Mouse (Mus musculus): ENCODE results near the gene Hist3h2ba. TPM values are rescaled to one million over a fixed set of nuclear protein-coding genes. Genes with fewer than 3 reads are reported as not detected.
A peak's percentile ranks its signal among the peaks of the same experiment; 100 is the strongest.
"Not testable (repeated sequence)": the region's sequence is repeated elsewhere in the genome, so short reads cannot be mapped to it uniquely, and the experiment has no call there.

The Hist3h2ba gene
- polyA plus RNA-seq, 1 experiment from 2014 or later, result 29.9 TPM

DNA sequence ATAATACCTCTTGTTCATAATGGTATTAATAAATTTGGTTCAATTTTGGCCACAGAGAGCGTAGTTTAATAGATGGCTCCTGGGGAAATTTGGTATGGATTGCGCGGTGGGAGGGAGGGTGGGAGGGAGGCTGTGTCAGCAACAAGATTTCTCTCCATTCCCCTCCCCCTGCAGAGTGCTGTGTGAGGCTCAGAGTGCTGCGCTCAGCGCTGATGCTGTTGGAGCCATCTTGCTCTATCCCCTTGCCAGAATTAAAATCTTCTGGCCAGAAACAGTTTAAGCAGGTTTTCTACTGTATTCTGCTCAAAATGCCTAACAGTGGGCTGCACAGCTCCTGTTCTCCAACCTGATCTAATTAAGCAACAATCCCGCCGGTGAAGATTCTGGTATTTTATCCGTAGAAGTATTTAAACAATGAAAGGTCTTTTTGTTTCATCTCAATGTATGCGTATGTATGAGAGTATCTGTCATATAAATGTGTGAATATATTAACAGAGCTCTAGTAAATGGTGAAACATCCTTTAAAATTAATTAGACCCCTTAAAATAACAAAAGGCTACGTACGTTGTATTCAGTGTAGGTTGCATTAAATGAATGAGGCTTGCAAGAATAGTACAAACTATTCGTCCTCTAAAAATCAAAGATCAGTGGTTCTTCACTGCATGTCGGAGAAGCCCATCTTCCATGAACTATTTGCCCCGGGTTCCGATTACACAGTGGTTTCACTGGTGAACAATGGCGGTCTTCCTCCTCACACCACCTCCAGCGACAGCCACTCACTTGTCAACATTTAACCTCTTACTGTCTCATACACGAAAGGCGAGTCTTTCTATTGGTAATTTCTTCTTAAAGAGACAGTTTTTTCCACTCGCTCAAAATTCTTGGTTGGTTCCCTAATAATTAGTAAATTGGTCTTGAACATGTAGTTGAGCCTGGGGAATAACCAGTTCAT, 1.0 kb downstream of the Hist3h2ba start:
- 6% methylated on average over 20 of the region's 20 CpGs for WGBS
- peak overlapping the region; percentile 92 for H3K27ac ChIP-seq (ENCODE audit: low read depth, low read length)
- H3K9ac ChIP-seq (ENCODE audit: low read depth, low read length), result peak overlapping the region; percentile 63
- no peaks in the 10 kb centered on the region for H3K36me3 ChIP-seq (ENCODE audit: control insufficient read depth, insufficient read depth, low read length)
- H3K4me1 ChIP-seq (ENCODE audit: control insufficient read depth, insufficient read depth, low read length), result 0 out of 2 replicates have a peak, but pooled peaks cover 5% of the 10 kb centered on the region
- H3K27me3 ChIP-seq (ENCODE audit: control insufficient read depth, insufficient read depth, low read length), result 0 out of 2 replicates have a peak, but pooled peaks cover 3% of the 10 kb centered on the region
- H3K9me3 ChIP-seq (ENCODE audit: control insufficient read depth, low read length), result no peaks in the 10 kb centered on the region
- 0 out of 2 replicates have a peak, but pooled peaks have one; percentile 28 for ATAC-seq (ENCODE audit: low FRiP score, low TSS enrichment)
- H3K4me2 ChIP-seq (replicated peaks; ENCODE audit: low read depth, low read length), result peak overlapping the region; percentile 65
- peak overlapping the region; percentile 44 for H3K4me3 ChIP-seq (ENCODE audit: low read length)

- no peak overlapping the region for H3K4me2 ChIP-seq (replicated peaks; ENCODE audit: low read depth, low read length)
- no peak overlapping the region for H3K27ac ChIP-seq (ENCODE audit: low read depth, low read length)
- WGBS, result 70% methylated on average over 5 of the region's 5 CpGs
- H3K36me3 ChIP-seq (ENCODE audit: control insufficient read depth, insufficient read depth, low read length), result no peaks in the 10 kb centered on the region; the same call in 1 of the 2 replicates
- no peak overlapping the region for H3K9ac ChIP-seq (ENCODE audit: low read depth, low read length)
- H3K9me3 ChIP-seq (ENCODE audit: control insufficient read depth, low read length), result no peaks in the 10 kb centered on the region
- peaks cover 11% of the 10 kb centered on the region; the same call in 1 of the 2 replicates for H3K4me1 ChIP-seq (ENCODE audit: control insufficient read depth, insufficient read depth, low read length)
- no peak for ATAC-seq (ENCODE audit: low FRiP score, low TSS enrichment)
- no peak overlapping the region for H3K4me3 ChIP-seq (ENCODE audit: low read length)
- 0 out of 2 replicates have a peak, but pooled peaks cover 3% of the 10 kb centered on the region for H3K27me3 ChIP-seq (ENCODE audit: control insufficient read depth, insufficient read depth, low read length)
Measured at GRCm38 (mm10) chr11:58951210-58951609, 2.5 kb downstream of the Hist3h2ba start.

- peak overlapping the region; percentile 79 for H3K4me2 ChIP-seq (replicated peaks; ENCODE audit: low read depth, low read length)
- WGBS, result 1% methylated on average over 33 of the region's 33 CpGs
Measured at GRCm38 (mm10) chr11:58953351-58954169, 4.8 kb downstream of the Hist3h2ba start.

DNA sequence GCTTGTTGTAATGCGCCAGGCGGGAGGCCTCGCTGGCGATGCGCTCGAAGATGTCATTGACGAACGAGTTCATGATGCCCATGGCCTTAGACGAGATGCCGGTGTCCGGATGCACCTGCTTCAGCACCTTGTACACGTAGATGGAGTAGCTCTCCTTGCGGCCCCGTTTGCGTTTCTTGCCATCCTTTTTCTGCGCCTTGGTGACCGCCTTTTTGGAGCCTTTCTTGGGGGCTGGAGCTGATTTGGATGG, 5.4 kb downstream of the Hist3h2ba start:
- peak overlapping the region; percentile 93 for H3K9ac ChIP-seq (ENCODE audit: low read depth, low read length)
- peaks cover 11% of the 10 kb centered on the region for H3K36me3 ChIP-seq (ENCODE audit: control insufficient read depth, insufficient read depth, low read length)
- H3K4me1 ChIP-seq (ENCODE audit: control insufficient read depth, insufficient read depth, low read length), result peaks cover 21% of the 10 kb centered on the region; the same call in 1 of the 2 replicates
- not testable (repeated sequence) for ATAC-seq (ENCODE audit: low FRiP score, low TSS enrichment); H3K27me3 ChIP-seq (ENCODE audit: control insufficient read depth, insufficient read depth, low read length); H3K9me3 ChIP-seq (ENCODE audit: control insufficient read depth, low read length)
- H3K4me3 ChIP-seq (ENCODE audit: low read length), result peak overlapping the region; percentile 56
- peak overlapping the region; percentile 79 for H3K4me2 ChIP-seq (replicated peaks; ENCODE audit: low read depth, low read length)
- H3K27ac ChIP-seq (ENCODE audit: low read depth, low read length), result peak overlapping the region; percentile 100
- whole genome bisulfite sequencing, result 0% methylated on average over 17 of the region's 17 CpGs

More at GRCm38 (mm10) chr11:58953351-58954169, 4.8 kb downstream of the Hist3h2ba start:
- peak overlapping the region; percentile 100 for H3K27ac ChIP-seq (ENCODE audit: low read depth, low read length)
- H3K4me3 ChIP-seq (ENCODE audit: low read length), result peak overlapping the region; percentile 56
- H3K27me3 ChIP-seq (ENCODE audit: control insufficient read depth, insufficient read depth, low read length), result 0 out of 2 replicates have a peak, but pooled peaks cover 3% of the 10 kb centered on the region
- ATAC-seq (ENCODE audit: low FRiP score, low TSS enrichment), result peak; percentile 5
- peaks cover 20% of the 10 kb centered on the region; the same call in 1 of the 2 replicates for H3K4me1 ChIP-seq (ENCODE audit: control insufficient read depth, insufficient read depth, low read length)
- no peaks in the 10 kb centered on the region for H3K9me3 ChIP-seq (ENCODE audit: control insufficient read depth, low read length)
- peaks cover 11% of the 10 kb centered on the region for H3K36me3 ChIP-seq (ENCODE audit: control insufficient read depth, insufficient read depth, low read length)
- peak overlapping the region; percentile 93 for H3K9ac ChIP-seq (ENCODE audit: low read depth, low read length)

DNA sequence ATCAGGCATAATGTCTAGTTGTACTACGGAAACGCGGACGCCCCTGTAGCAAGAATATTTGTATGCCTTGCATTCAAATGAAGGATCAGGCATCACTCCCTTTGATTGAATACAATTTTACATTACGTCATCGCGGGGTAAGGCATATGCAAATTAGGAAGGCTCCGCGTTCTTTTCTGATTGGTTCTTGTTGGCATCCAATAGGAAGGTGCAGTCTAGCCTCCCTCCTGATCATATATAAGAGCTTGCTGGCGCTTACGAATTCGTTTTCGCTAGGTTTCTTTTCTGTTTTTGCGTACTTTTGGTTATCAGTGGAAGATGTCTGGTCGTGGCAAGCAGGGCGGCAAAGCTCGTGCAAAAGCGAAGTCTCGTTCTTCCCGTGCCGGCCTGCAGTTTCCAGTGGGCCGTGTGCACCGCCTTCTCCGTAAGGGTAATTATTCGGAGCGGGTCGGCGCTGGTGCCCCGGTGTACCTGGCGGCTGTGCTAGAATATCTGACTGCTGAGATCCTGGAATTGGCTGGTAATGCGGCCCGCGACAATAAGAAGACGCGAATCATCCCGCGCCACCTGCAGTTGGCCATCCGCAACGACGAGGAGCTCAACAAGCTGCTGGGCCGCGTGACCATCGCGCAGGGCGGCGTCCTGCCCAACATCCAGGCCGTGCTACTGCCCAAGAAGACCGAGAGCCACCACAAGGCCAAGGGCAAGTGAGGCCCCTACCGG, 5.9 kb downstream of the Hist3h2ba start, which contains the start of the genes Hist3h2a and Trim17:
Gene Hist3h2a (plus strand): TSS at position 266 of the 723 bp plus-strand sequence.
Gene Trim17 (plus strand): TSS at position 266 of the 723 bp plus-strand sequence.
- H3K9me3 ChIP-seq (ENCODE audit: control insufficient read depth, low read length), result no peaks in the 10 kb centered on the region
- H3K4me3 ChIP-seq (ENCODE audit: low read length), result peak within 1 kb of the TSS; percentile 56
- H3K27me3 ChIP-seq (ENCODE audit: control insufficient read depth, insufficient read depth, low read length), result 0 out of 2 replicates have a peak, but pooled peaks cover 3% of the 10 kb centered on the region
- H3K27ac ChIP-seq (ENCODE audit: low read depth, low read length), result peak within 1 kb of the TSS; percentile 100
- peaks cover 21% of the 10 kb centered on the region; the same call in 1 of the 2 replicates for H3K4me1 ChIP-seq (ENCODE audit: control insufficient read depth, insufficient read depth, low read length)
- WGBS, result under 1% methylated on average over 49 of the region's 49 CpGs
- H3K4me2 ChIP-seq (replicated peaks; ENCODE audit: low read depth, low read length), result peak within 1 kb of the TSS; percentile 87
- peak; percentile 93 for ATAC-seq (ENCODE audit: low FRiP score, low TSS enrichment)
- H3K9ac ChIP-seq (ENCODE audit: low read depth, low read length), result peak within 1 kb of the TSS; percentile 93
- peaks cover 11% of the 10 kb centered on the region for H3K36me3 ChIP-seq (ENCODE audit: control insufficient read depth, insufficient read depth, low read length)

DNA sequence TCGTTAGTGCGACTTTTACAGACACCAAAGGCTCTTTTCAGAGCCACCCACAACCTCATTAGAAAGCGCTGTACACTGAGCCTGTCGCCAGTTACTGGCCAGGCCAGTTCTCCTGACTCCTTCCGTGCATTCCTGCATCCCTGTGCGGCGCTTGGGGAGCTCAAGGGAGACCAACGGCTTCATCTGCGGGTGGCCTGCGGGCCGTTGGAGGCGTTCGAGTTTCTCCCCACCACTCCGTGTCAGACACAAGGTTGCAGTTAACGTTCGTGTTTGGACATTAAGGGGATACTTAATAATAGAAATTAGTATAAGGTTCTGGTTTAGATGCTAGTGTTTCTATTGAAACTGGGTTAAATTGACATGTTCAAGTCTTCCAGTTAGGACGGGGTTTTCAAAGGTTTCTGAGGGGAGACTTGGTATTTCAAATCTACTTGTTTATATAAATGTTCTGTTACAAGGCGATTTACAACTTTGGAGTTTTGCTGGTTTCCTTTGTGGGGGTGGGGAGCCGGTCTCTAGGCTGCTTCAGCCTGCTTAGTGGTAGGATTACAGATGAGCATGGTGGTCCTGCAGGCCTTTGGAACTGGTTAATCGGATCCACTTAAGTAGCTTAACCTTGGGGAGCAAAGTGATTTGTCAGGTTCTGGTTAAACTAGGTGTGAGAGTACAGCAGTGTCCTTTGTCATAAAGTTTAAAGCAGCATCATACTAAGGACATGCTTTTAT, 6.6 kb downstream of the Hist3h2ba start:
- H3K27me3 ChIP-seq (ENCODE audit: control insufficient read depth, insufficient read depth, low read length), result 0 out of 2 replicates have a peak, but pooled peaks cover 3% of the 10 kb centered on the region
- H3K36me3 ChIP-seq (ENCODE audit: control insufficient read depth, insufficient read depth, low read length), result peaks cover 11% of the 10 kb centered on the region
- H3K4me3 ChIP-seq (ENCODE audit: low read length), result peak overlapping the region; percentile 56
- H3K9ac ChIP-seq (ENCODE audit: low read depth, low read length), result peak overlapping the region; percentile 93
- H3K27ac ChIP-seq (ENCODE audit: low read depth, low read length), result peak overlapping the region; percentile 100
- H3K4me1 ChIP-seq (ENCODE audit: control insufficient read depth, insufficient read depth, low read length), result peaks cover 21% of the 10 kb centered on the region; the same call in 1 of the 2 replicates
- ATAC-seq (ENCODE audit: low FRiP score, low TSS enrichment), result no peak
- no peaks in the 10 kb centered on the region for H3K9me3 ChIP-seq (ENCODE audit: control insufficient read depth, low read length)
- WGBS, result under 1% methylated on average over 20 of the region's 20 CpGs
- peak overlapping the region; percentile 87 for H3K4me2 ChIP-seq (replicated peaks; ENCODE audit: low read depth, low read length)

- Histone ChIP-seq H3K27ac (ENCODE audit: low read depth, low read length) (peak overlapping the region; percentile 100; the same call in 1 of the 2 replicates), H3K9me3 (ENCODE audit: control insufficient read depth, low read length) (no peaks in the 10 kb centered on the region), H3K4me3 (ENCODE audit: low read length) (peak overlapping the region; percentile 56), H3K36me3 (ENCODE audit: control insufficient read depth, insufficient read depth, low read length) (peaks cover 11% of the 10 kb centered on the region), H3K4me1 (ENCODE audit: control insufficient read depth, insufficient read depth, low read length) (peaks cover 21% of the 10 kb centered on the region; the same call in 1 of the 2 replicates), H3K9ac (ENCODE audit: low read depth, low read length) (peak overlapping the region; percentile 93), H3K27me3 (ENCODE audit: control insufficient read depth, insufficient read depth, low read length) (0 out of 2 replicates have a peak, but pooled peaks cover 3% of the 10 kb centered on the region), H3K4me2 (replicated peaks; ENCODE audit: low read depth, low read length) (peak overlapping the region; percentile 87)
- 23% methylated on average over 8 of the region's 8 CpGs for WGBS
- no peak for ATAC-seq (ENCODE audit: low FRiP score, low TSS enrichment)
Measured at GRCm38 (mm10) chr11:58955868-58956257, 7.1 kb downstream of the Hist3h2ba start.

Data from kidney, embryonic 14.5 days (tissue).